Mouse (Mus musculus) ES-E14 (cell line): Measurements from ENCODE around the gene Wnt1. TPM values are rescaled to one million over a fixed set of nuclear protein-coding genes. Genes with fewer than 3 reads are reported as not detected.

Experiments
- DNase-seq: peaks from one replicate; pipeline ENCODE4 v3.0.0-alpha.2; 2013; ENCODE audit warnings: low read depth, low spot score
- H3K27ac ChIP-seq: 2 replicates; pipeline ENCODE4 v1.5.1; 2012; ENCODE audit warnings: low read depth, mild to moderate bottlenecking, low read length, moderate library complexity, mixed read lengths; ENCODE audit not compliant: poor library complexity, insufficient read depth, severe bottlenecking
- H3K36me3 ChIP-seq: 2 replicates; pipeline ENCODE4 v1.6.1; 2012; ENCODE audit warnings: mild to moderate bottlenecking, low read length, moderate library complexity, mixed read lengths; ENCODE audit not compliant: control insufficient read depth, poor library complexity, insufficient read depth, severe bottlenecking
- H3K4me1 ChIP-seq, 2 experiments: fragments of 150-350 bp in 1 of 2; sonication (generic) in 1 of 2; 2 replicates each; pipeline ENCODE4 v1.6.1; 2012; ENCODE audit warnings: low read length in 2 of 2, mild to moderate bottlenecking in 1 of 2, mixed read lengths in 1 of 2; ENCODE audit not compliant: control insufficient read depth in 2 of 2, insufficient read depth in 2 of 2, poor library complexity in 1 of 2
- H3K4me3 ChIP-seq, 2 experiments: fragments of 150-350 bp in 1 of 2; sonication (generic) in 1 of 2; 2 replicates each; pipeline ENCODE4 v1.5.1; 2012; ENCODE audit warnings: low read length in 2 of 2, low read depth in 1 of 2, mild to moderate bottlenecking in 1 of 2, mixed read lengths in 1 of 2; ENCODE audit not compliant: insufficient read depth in 1 of 2, poor library complexity in 1 of 2, severe bottlenecking in 1 of 2
- H3K9ac ChIP-seq: 2 replicates; pipeline ENCODE4 v1.6.1; 2012; ENCODE audit warnings: low read depth, mild to moderate bottlenecking, low read length, mixed read lengths; ENCODE audit not compliant: poor library complexity, insufficient read depth, severe bottlenecking
- H3K9me3 ChIP-seq: fragments of 150-350 bp; sonication (generic); 2 replicates; pipeline ENCODE4 v1.6.1; 2012; ENCODE audit warnings: low read depth, mild to moderate bottlenecking, low read length; ENCODE audit not compliant: control insufficient read depth, insufficient read depth
- CHD2 ChIP-seq: IDR thresholded peaks from 2 replicates; pipeline ENCODE4 v1.6.1; 2014; ENCODE audit warnings: mild to moderate bottlenecking, low read depth, low read length, inconsistent platforms
- HCFC1 ChIP-seq: IDR thresholded peaks from 2 replicates; pipeline ENCODE4 v1.6.1; 2012; ENCODE audit warnings: low read length, inconsistent platforms, borderline replicate concordance; ENCODE audit not compliant: insufficient read depth
- MAFK ChIP-seq: IDR thresholded peaks from 2 replicates; pipeline ENCODE4 v1.6.1; 2014; ENCODE audit warnings: mild to moderate bottlenecking, low read depth, low read length, inconsistent platforms; ENCODE audit not compliant: insufficient read depth
- ZC3H11A ChIP-seq: IDR thresholded peaks from 2 replicates; pipeline ENCODE4 v1.6.1; 2012; ENCODE audit warnings: low read depth, mild to moderate bottlenecking, inconsistent platforms, low read length, borderline replicate concordance
- ZNF384 ChIP-seq: IDR thresholded peaks from 2 replicates; pipeline ENCODE4 v1.6.1; 2012; ENCODE audit warnings: low read depth, low read length, inconsistent platforms
- in situ Hi-C, 2 experiments: fragments of 600-800 bp; cut with MboI; formaldehyde crosslinking; loops; one replicate each; pipeline ENCODE4 v1.15.1; 2025; ENCODE audit warnings: low sequenced_read_pairs in 2 of 2, inconsistent platforms in 1 of 2; ENCODE audit not compliant: unreplicated experiment in 2 of 2
- total RNA-seq: library from RNA; depleted of rRNA; stranded (reverse); fragments of 300-350 nt; gene quantifications from 2 replicates; pipeline ENCODE4 v1.2.3, GENCODE M21; 2012

Gene Wnt1
- total RNA-seq, 1 experiment: not detected

GRCm38 (mm10) chr15:98832161-98833058 is 42.8 kb downstream of the Wnt1 start:
- H3K36me3 ChIP-seq: peaks cover 40% of the 10 kb centered on the region
- peak overlapping the region; percentile 63 for H3K27ac ChIP-seq
- peak overlapping the region in 1 of 2 experiments; percentile 87; a peak in 1 of 4 replicates for H3K4me3 ChIP-seq
- in situ Hi-C loops: no loop called here
- H3K9ac ChIP-seq: peak overlapping the region; percentile 31; the same call in 1 of the 2 replicates
- no peak for DNase-seq
- TF ChIP-seq ZNF384 (no peak), HCFC1 (no peak), MAFK (no peak), ZC3H11A (no peak), CHD2 (no peak)
- peaks cover 9 to 18% of the 10 kb centered on the region in 2 experiments for H3K4me1 ChIP-seq
- H3K9me3 ChIP-seq: no peaks in the 10 kb centered on the region

- Histone ChIP-seq H3K9ac (no peak overlapping the region), H3K4me1 (peaks cover 8 to 18% of the 10 kb centered on the region in 2 experiments), H3K9me3 (no peaks in the 10 kb centered on the region), H3K27ac (no peak overlapping the region), H3K36me3 (peaks cover 45% of the 10 kb centered on the region), H3K4me3 (no peak overlapping the region)
- no peak for DNase-seq
- TF ChIP-seq ZC3H11A (no peak), MAFK (no peak), HCFC1 (no peak), ZNF384 (no peak)
- in situ Hi-C loops: no loop called here
Measured at GRCm38 (mm10) chr15:98833281-98833680, 43.6 kb downstream of the Wnt1 start.

DNA sequence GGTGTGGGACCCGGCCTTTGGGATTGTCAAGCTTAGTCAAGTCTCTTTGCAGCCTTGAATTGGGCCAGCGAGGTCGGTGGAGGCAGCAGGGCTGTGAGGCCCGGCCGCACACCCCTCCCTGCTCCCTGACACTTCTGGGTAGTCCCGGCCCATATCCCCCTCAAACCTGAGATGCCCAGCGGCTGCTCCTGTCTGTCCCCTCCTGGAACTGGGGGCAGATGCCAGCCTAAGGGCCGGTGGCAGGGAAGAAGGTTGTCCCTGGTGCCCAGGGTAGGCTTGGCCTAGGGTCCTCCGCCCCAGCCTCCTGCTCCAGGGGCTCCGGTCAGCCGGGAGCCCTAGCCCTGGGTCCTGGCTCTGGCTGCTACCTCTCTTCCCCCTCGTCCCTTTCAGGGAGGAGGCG is 44.4 kb downstream of the Wnt1 start:
- Histone ChIP-seq H3K9me3 (no peaks in the 10 kb centered on the region), H3K4me3 (no peak overlapping the region), H3K4me1 (peaks cover 3 to 18% of the 10 kb centered on the region in 2 experiments; a peak in 2 of 4 replicates), H3K9ac (no peak overlapping the region), H3K36me3 (peaks cover 50% of the 10 kb centered on the region), H3K27ac (no peak overlapping the region)
- DNase-seq: no peak
- in situ Hi-C loops: no loop called here
- TF ChIP-seq MAFK: no peak
- TF ChIP-seq CHD2: no peak
- no peak for TF ChIP-seq ZC3H11A

GRCm38 (mm10) chr15:98835291-98835690 is 45.6 kb downstream of the Wnt1 start:
- Histone ChIP-seq H3K9me3 (no peaks in the 10 kb centered on the region), H3K27ac (no peak overlapping the region), H3K4me1 (peaks cover under 1 to 15% of the 10 kb centered on the region in 2 experiments; a peak in 2 of 4 replicates), H3K36me3 (peaks cover 62% of the 10 kb centered on the region), H3K4me3 (peak overlapping the region in 1 of 2 experiments; percentile 14; a peak in 1 of 4 replicates), H3K9ac (0 out of 2 replicates have a peak overlapping the region, but pooled peaks have one; percentile 37)
- no peak for TF ChIP-seq ZNF384
- DNase-seq: no peak
- in situ Hi-C loops: no loop called here
